Mouse (Mus musculus) right cerebral cortex, adult 2 months (tissue): ENCODE results near the gene Maats1.
A peak's percentile ranks its signal among the peaks of the same experiment; 100 is the strongest.

Experiments
- DNase-seq, 2 experiments: peaks; one replicate each; pipeline ENCODE4 v3.0.0; 2021 to 2022; ENCODE audit warnings: low spot score in 2 of 2

The Maats1 gene

DNA sequence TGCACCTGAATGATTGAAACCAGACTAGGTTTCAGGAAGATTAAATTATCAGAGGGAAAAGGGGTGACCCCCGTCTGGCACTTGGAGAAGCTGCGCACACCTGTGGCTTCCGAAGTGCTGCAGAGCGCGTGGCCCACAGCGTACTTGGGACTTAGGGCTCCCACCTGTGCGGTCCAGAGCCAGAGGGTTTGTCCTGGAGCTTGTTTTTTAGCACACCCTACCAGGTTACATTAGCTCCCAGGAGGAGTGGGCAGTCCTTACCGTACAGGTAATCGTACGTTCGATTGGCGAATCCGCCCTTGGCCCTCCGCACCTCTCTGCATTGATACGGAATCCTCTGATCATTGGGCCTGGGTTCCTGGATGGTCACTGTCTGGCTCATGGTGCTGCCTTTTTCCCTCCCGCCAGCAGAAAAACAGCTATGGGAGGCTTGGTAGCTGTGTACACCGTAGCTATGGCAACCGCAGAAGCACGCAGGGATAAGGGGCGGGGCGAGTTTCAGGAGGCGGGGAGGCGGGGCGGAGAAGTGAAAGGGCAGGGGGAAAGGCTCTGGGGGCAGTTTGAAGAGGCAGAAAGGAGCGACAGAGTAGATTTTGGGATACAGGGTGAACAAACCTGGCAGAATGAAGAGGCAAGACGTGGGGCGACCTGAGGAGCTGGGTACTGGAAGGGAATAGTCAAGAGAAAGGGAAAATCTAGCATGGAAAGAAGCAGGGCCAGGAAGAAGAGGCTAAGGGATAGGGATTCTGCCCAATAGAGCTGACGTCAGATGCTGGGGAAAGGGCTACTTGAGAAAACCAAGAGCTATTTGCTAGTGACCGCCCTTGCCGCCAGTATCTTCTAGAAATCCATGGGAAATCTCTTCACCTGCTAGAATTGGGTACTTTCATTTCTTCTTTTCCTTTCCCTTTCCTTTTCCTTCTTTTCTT lies at the start of gene Maats1:
Gene Maats1 (minus strand): TSS at position 748 of the 929 bp plus-strand sequence.
- DNase-seq: peak; percentile 76 to 78

DNA sequence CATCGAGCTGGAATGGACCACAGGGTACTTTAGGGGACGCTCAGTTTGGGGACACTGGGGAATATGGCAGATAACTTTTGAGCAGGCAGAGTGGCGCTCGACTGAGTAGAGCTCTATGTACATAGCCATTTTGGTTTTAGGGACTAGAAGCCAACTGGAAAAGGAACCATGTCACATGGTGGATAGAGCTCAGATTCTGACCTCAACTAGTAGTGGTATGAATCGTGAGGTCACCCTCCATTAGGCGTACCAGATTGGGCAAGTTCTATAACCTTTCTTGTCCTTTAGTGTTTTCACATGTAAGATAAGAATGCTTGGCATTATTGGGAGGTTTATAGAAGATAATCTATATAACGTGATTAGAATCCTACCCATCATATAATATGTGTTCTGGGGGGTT lies 48.4 kb upstream of the Maats1 start:
- DNase-seq: no peak

DNA sequence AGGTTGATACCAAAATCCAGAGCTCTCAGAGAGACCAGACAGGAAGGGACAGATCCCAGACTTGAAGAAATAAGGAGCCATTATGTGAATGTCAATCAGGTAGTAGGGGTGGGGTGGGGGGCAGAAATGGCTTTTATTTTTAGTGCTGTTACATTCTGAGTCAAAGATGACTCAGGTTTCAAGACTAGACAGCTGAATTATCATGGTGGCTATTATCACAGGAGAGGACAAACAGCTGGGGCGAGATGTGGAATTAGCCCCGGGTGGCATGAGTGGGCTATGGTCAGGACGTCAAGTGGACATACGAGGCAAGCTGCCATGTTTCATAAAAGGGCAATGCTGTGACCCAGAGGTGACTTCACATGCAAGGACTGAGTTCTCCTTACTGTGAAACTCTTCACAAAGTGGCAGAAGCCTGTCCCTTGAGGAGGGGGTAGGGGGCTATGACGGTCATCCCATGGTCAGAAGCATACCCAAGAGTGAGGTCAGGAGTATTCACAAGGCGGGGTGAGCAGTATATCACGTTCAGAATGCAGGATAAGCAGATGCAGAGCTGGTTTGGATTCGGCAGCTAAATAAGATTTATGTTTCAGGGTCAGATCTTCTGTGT lies 47.4 kb upstream of the Maats1 start:
- no peak for DNase-seq

DNA sequence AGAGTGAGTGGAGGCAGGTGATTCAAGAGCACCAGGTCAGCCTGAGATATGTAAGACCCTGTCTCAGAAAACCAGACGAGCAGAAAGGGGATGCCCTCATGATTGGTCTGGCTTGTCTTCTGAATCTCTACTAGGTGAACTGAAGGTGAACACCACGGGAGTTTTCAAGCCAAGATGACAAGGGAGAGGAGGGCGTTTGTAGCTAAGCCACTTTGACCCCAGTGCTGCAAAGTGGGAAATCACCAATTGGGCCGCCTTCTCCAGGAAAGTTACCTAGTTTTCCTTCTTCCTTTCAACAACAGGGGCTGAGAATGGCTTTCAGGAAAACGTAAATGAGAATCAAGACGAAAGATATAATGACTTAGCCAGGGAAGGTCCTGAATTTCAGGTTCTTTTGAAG lies 46.8 kb upstream of the Maats1 start:
- DNase-seq: no peak

DNA sequence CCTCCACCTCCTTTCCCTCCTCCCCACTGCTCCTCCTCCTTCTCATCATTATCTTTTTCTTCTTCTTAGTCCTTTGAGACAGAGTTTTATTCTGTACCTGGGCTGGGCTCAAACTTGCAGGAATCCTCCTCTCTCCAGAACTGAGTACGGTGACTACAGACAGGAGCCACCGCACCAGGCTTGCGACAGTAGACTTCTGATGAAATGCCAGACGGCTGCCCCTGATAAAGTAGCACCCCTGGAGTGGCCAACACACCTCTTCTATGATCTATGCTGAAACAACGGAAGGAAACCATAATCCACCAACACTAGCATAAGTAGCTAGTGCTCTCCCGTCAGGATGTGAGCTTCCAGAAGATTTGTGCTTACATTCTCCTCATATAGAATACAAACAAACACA lies 45.4 kb upstream of the Maats1 start:
- DNase-seq: no peak

DNA sequence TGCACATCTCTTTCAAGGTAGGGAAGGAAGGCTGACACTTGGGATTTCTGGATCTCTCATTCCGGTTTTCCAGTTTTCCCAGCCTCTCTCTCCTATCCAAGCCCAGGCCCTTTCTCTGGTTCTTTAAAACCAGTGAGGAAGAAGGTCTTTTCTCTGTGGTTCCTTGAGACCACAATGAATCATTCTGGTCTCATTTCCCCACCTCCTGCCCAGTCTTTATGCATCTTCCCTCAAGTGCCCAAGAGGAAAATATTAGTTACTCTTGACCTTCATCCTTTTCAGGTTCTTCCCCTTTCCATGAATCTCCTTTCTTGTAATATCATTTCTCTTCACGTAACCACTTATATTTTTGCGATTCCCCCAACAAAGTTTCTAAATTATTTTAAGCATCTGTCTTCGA lies 43.8 kb upstream of the Maats1 start:
- no peak for DNase-seq

DNA sequence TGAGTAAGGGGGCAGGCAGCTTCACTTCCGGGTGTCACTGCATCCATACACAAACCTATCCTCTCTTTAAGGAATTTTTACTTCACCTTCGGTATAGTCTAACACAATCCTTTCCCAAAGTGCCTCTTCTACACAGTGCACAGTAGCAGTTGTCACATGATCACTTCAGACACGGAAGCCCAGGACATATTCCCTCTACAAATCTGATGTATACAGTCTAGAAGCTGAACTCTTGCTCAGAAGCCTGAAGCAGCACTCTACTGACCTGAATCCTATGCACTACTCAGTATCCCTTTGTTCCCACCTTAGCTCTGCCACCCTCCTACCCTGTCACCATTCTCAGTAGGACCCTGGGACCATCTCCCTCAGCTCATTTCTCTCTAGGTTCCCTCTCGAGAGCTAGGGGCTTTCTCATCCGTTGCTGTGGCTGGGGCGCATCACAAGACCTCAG lies 43.3 kb upstream of the Maats1 start:
- no peak for DNase-seq

DNA sequence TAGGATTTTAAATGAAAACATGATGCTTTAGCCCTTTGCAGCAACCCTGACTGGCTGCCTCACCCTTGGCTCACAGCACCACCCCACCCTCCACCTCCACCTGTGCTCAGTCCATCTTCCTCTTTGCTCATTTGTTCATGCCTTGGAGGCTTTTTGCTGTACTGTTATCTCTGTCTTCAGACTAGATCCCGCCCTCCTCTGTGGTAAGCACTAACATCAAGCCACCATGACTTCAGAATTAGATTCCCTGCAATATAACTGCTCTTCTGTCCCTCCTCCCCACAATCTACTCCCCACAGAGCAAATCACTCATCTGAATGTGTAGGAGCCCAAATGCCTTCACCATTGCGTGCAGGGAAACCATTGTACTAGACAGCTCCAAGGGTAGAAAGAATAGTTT lies 41.7 kb upstream of the Maats1 start:
- no peak for DNase-seq

DNA sequence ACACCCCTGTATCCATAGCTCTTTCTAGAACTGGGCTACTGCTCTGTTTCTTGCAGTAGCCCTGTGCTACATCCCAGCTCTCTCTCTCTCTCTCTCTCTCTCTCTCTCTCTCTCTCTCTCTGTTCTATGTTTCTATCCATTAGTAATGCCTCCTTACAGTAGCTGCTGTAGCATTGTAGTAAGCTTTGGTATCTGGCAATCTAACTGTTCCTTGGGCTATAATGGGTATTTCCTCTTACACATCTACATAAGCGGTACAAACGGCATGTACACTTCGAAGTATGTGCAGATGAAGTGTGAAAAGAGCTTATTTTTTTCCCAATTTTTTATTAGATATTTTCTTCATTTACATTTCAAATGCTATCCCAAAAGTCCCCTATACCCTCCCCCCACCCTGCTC lies 38.0 kb upstream of the Maats1 start:
- DNase-seq: no peak

DNA sequence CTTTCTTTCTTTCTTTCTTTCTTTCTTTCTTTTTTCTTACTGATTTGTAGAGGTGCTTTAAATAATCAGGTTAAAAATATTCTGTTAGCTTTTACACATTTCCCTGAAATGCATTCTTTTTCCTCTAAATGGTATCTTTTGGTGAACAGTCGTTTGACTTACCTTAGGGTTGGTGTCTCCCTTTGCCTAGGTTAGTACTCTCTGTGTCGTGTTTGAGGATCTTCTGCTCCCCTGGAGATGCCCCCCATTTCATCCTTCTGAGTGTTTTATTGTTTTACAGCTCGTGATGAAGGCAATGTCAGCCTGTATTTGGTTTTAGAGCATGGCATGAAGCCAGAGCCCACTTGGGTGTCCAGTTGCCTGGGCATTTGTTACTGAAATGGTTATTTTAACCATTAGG lies 37.5 kb upstream of the Maats1 start:
- no peak for DNase-seq

DNA sequence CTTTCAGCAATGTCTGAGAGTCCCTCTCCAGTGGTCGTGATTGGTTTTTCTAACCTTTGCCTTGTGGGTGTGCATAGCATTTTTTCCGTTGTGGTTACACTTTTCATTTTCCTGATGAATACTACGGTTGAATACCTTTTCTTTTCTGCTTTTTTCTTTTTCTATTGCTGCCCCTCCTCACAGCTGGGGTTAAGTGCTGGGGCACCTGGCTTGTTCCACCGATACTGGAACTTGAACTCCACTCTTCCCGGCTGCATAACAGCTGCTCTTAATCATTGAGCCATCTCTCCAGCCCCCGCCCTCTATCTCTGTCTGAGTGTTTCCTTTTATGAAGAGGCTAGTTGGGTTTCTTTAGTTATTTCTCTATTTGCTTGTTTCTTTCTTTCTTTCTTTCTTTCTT lies 37.1 kb upstream of the Maats1 start:
- no peak for DNase-seq

DNA sequence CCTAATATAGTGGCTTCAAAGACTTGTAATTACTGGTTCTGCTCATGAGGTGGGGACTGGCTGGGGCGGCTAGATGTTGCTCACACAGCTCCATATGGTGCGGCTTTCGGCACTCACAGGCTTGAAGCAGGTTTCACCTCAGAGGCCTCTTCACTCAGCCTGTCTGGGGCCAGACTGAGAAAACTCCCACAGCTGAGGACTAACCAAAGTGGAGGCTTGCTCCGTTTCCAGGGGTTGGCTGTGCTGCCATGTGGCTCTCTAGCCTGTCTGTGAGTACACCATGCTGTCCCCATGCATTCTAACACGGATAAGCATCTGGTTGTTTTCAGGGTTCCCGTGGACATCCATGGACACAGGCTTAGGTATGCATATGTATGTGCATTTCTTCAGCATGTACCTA lies 36.6 kb upstream of the Maats1 start:
- DNase-seq: no peak

DNA sequence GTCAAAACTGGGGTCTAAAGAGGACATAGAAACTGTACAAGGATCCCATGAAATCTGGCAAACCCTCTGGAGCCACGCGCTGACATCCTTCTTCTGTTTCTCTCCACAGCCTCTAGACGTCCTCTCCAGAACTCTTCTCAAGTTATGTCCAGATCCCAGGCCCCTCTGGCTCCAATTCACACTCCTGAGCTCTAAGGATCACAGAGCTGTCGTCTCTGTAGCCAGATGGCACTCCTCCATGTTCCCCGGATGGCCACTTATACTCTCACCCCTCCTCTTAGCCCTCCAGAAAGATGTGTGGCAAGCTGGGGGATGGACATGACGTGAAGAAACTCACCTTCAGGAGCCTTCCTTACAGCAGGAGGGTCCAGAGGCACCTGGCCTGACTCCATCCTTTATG lies 35.6 kb upstream of the Maats1 start:
- no peak for DNase-seq

DNA sequence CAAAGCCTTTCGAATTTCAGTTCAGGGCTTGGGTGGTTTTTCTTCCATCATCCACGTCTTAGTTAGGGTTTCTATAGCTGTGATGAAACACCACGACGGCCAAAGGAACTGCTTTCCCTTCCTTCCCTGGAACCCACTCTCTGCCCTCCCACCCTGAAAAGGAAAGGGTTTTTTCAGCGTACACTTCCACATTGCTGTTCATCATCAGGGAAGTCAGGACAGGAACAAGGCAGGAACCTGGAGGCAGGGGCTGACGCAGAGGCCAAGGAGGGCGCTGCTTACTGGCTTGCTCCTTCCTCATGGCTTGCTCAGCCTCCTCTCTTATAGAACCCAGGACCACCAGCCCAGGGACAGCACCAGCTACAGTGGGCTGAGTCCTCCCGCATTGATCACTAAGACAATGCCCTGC lies 34.9 kb upstream of the Maats1 start:
- no peak for DNase-seq

DNA sequence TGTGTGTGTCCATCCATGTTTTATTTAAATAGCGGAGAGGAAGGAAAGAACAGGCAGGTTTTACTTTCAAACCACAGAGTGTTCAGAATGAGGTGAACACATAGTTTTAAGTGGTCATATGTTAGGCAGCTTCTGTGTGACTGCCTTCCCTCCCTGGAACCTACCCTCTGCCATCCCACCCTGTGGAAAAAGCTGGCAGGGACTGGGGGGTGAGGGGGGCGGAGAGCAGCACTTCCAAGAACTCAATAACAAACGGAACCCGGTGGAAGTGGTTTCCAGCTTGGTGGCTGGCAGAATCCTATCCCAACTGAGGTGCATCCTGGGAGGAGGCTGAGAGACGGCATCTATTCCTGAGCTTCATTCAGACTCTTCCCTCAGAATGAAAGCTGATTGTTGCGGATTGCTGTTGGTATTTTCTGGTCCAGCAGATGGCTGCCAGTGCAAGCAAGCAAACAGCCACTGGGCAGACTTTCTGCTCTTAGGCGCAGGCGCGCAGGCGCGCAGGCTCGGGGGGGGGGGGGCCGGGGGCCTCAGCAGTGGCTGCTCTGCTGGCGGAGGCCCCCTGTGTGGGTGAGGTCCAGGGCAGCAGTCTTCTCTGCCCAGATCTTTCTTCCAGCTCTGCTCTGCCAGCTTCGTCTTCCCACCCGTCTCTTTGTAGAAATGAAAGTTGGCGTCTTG lies 34.4 kb upstream of the Maats1 start:
- peak; percentile 66 to 72 for DNase-seq

DNA sequence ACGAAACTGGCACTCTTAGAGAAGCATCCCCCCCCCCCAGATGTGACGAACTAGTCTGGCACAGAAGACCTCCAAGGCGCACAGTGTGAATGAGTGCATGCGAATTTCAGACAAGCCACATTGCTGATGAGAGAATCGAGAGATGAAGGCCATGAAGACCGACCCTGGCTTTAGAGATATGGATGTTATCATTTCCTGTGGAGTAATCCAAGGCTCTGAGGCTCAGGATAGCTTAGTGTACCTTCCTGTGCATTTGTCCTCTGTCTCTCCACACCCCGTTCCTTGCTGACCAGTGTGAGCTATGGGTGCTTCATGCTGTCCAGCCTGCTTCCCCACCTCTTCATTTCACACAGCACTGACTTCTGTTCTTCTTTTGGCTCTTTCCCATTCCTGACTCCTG lies 33.2 kb upstream of the Maats1 start:
- DNase-seq: no peak

DNA sequence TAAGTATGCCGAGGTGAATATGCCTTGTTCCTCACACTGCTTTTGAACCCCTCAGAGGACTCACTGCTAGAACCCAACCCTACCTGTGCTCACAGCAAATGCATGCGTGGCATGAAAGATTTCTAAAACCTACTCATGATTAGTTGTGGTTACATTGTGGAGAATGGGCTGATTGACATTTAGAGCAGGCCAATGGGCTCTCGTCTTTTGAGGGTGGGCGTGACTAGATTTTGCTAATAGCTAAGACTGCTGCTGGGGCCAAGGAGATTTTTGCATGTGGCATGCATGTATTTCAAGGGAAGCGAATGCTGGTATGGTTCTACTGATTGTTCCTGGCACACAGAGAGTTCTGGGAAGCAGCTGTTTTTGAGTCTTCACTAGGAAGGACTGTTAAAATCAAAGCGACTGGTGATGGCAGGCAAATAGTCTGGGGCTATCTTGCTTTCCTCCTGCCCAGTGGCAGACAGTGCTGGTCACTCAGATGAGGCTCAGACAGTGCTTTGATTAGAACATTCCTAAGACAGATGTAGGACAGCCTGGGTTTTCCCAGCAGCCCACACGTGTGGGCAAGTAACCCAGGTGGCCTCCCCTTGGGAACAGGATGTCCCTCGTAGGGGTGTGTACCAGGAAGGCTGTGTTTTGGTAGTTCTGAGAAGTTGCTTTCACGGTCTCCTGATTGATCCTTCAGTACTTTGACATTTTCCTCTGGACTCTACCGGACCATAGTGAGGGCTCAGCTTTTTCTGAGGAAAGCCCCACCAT lies 32.6 kb upstream of the Maats1 start:
- no peak for DNase-seq

DNA sequence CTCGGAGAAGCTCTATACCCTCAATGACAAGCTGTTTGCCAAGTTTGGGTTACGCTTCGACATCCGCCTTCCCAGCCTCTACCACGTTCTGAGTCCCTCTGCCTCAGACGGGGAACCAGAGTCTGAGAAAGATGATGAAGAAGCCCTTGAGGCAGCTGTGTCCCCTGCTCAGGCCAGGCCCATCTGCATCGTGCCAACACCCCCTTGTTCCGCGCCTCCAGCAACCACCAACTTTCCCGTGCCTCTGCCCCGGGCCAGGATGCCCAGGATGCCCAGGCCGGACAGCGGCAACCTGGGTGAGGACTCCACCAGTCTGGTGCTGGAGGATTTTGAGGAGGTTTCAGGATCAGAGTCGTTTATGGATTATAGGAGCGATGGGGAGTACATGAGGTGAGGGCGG lies 32.0 kb upstream of the Maats1 start:
- no peak for DNase-seq

DNA sequence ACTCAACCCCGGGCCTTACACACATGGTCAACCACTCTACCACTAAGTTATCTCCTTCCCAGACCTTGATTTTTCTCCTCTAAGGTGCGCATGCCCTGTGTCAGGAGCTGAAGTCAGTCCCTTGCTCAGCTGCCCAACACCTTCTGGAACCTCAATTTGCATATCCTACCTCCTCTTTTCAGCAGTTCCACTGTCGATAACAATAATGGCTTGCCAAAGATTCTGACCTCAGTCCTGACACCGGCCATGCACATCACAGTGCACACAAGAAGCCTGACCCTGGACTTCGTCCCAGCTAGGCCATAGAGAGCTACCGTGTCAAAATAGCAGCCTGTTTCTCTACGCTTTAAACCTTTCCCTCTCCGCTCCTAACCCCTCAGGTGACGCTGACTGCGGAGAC lies 31.5 kb upstream of the Maats1 start:
- no peak for DNase-seq

DNA sequence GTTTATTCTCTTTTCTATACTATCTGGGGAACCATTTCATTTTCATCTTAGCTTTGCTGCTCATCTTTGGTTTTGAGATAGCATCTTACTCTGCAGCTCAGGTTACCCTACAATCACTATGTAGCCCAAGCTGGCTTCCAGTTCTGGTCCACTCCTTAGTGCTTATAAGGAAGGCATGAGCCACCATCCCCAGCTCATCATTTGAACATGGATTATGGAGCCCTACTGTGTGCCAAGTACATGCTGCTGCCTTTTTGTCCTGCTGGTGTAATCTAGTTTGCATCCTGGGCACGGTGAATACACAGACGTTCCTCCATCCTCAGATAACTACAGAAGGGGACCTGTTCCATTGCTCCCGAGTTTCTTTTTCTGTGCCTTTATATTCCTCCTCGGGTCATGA lies 30.9 kb upstream of the Maats1 start:
- DNase-seq: no peak

DNA sequence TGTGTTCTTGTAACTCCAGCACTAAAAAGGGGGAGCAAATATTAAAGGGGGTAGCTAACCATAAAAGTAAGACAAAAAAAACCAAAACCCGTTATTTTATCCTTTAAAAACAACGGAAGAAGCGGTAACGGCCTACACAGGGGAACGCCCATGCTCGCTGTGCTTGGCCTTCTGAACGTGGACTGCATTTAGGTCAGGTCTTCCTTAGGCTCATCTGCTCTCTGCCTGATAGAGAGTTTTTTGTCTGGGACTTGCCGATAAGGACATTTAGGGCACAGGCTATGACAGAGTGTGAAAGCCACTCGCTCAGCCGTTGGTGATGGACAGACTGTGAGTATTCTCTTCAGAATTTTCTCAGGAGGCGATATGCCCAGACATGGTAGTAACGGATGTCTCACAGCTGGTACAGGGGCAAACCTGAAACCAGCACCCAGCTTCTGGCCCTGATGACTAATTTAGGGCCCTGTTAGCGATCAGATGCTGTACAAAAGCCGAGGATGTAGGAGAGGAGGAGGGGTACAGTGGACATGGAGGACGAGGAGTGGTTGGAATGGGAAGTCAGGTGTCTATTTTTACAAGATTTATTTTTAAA lies 29.9 kb upstream of the Maats1 start:
- DNase-seq: no peak
